Mouse (Mus musculus) heart, adult 8-10 months (tissue): ENCODE measurements around the gene Rxra. TPM values are rescaled to one million over a fixed set of nuclear protein-coding genes. Genes with fewer than 3 reads are reported as not detected.

Experiments
- DNase-seq: peaks from one replicate; pipeline ENCODE4 v3.0.0; 2022; ENCODE audit warnings: low spot score
- total RNA-seq, 4 experiments: library from RNA; stranded (reverse); gene quantifications; 2 replicates each; pipeline ENCODE4 v1.2.4; 2022

The Rxra gene
- total RNA-seq, 4 experiments from 2014 or later: 50.5 to 61.2 (median 56.9) TPM

- no peak for DNase-seq
Observed at GRCm38 (mm10) chr2:27762920-27763780, 86.9 kb downstream of the Rxra start.

- DNase-seq: no peak
Observed at GRCm38 (mm10) chr2:27764256-27764936, 88.2 kb downstream of the Rxra start.

GRCm38 (mm10) chr2:27764937-27765319, 88.7 kb downstream of the Rxra start:
- peak; percentile 90 for DNase-seq

GRCm38 (mm10) chr2:27767773-27768172, 91.5 kb downstream of the Rxra start:
- no peak for DNase-seq

GRCm38 (mm10) chr2:27769701-27770100, 93.5 kb downstream of the Rxra start:
- no peak for DNase-seq

GRCm38 (mm10) chr2:27770205-27770604, 94.0 kb downstream of the Rxra start:
- no peak for DNase-seq

- DNase-seq: peak; percentile 80
Observed at GRCm38 (mm10) chr2:27771936-27772335, 95.7 kb downstream of the Rxra start.

GRCm38 (mm10) chr2:27772841-27773388, 96.7 kb downstream of the Rxra start:
- DNase-seq: no peak

- DNase-seq: peak; percentile 79
Observed at GRCm38 (mm10) chr2:27773980-27774730, 97.9 kb downstream of the Rxra start.

GRCm38 (mm10) chr2:27775006-27775405, 98.8 kb downstream of the Rxra start:
- no peak for DNase-seq

- DNase-seq: no peak
Observed at GRCm38 (mm10) chr2:27775625-27776024, 99.4 kb downstream of the Rxra start.

GRCm38 (mm10) chr2:27777756-27778155, 101.5 kb downstream of the Rxra start:
- no peak for DNase-seq

GRCm38 (mm10) chr2:27778289-27778688, 102.0 kb downstream of the Rxra start:
- DNase-seq: no peak

- DNase-seq: no peak
Observed at GRCm38 (mm10) chr2:27779291-27779866, 103.1 kb downstream of the Rxra start.

- DNase-seq: no peak
Observed at GRCm38 (mm10) chr2:27780162-27780561, 103.9 kb downstream of the Rxra start.

GRCm38 (mm10) chr2:27785363-27785762, 109.1 kb downstream of the Rxra start:
- no peak for DNase-seq

GRCm38 (mm10) chr2:27785973-27786417, 109.8 kb downstream of the Rxra start:
- DNase-seq: peak; percentile 48

- DNase-seq: no peak
Observed at GRCm38 (mm10) chr2:27791571-27791970, 115.3 kb downstream of the Rxra start.

- peak; percentile 76 for DNase-seq
Observed at GRCm38 (mm10) chr2:27799018-27799417, 122.8 kb downstream of the Rxra start.

GRCm38 (mm10) chr2:27801041-27801440, 124.8 kb downstream of the Rxra start:
- DNase-seq: no peak

GRCm38 (mm10) chr2:27802493-27802892, 126.3 kb downstream of the Rxra start:
- peak; percentile 45 for DNase-seq
